Mouse (Mus musculus) MEL (cell line): Measurements from ENCODE around the gene Phf12.

ENCODE experiments used
- CTCF ChIP-seq, 3 experiments: IDR thresholded peaks in 2 of 3; conservative IDR thresholded peaks in 1 of 3; 2 replicates each; pipeline ENCODE4 v1.5.1; 2011 to 2012; ENCODE audit warnings: low read length in 3 of 3, low read depth in 2 of 3, mild to moderate bottlenecking in 2 of 3, improper control_type of control experiment in 1 of 3, inconsistent platforms in 1 of 3, mixed read lengths in 1 of 3, moderate library complexity in 1 of 3; ENCODE audit not compliant: control insufficient read depth in 1 of 3, insufficient read depth in 1 of 3, poor library complexity in 1 of 3, severe bottlenecking in 1 of 3
- HCFC1 ChIP-seq: IDR thresholded peaks from 2 replicates; pipeline ENCODE4 v1.6.1; 2012; ENCODE audit warnings: low read depth, mild to moderate bottlenecking, inconsistent platforms, low read length, improper control_type of control experiment, moderate library complexity
- KAT2A ChIP-seq: conservative IDR thresholded peaks from 2 replicates; pipeline ENCODE4 v1.6.1; 2012; ENCODE audit warnings: low read depth, low read length, improper control_type of control experiment, inconsistent platforms
- MAX ChIP-seq: IDR thresholded peaks from 2 replicates; pipeline ENCODE4 v1.6.1; 2011; ENCODE audit warnings: low read length, improper control_type of control experiment
- MYB ChIP-seq: IDR thresholded peaks from 2 replicates; pipeline ENCODE4 v1.6.1; 2011; ENCODE audit warnings: mild to moderate bottlenecking, low read depth, low read length, improper control_type of control experiment
- RAD21 ChIP-seq: IDR thresholded peaks from 2 replicates; pipeline ENCODE4 v1.6.1; 2011; ENCODE audit warnings: mild to moderate bottlenecking, low read depth, low read length, improper control_type of control experiment
- ZC3H11A ChIP-seq: IDR thresholded peaks from 2 replicates; pipeline ENCODE4 v1.6.1; 2012; ENCODE audit warnings: low read depth, mild to moderate bottlenecking, inconsistent platforms, low read length, improper control_type of control experiment

DNA sequence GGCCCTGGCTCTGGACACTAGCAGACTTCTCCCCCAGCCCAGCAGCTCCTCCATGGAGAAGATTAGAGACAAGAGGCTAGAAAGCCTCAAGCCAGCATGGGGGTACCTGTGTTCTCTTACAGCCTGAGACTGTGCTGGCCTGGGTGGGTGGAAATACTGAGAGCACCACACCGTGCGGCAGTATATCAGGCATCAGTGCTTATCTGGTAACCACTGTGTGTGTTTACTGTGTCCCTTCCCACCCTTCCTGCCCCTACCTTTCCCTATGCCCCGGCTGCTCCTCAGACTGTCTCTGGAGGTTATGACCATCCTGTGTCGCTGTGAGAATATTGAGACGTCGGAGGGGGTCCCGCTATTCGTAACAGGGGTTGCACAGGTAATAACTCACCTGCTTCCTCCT is 70.5 kb downstream of the Phf12 start:
- TF ChIP-seq MAX = no peak
- TF ChIP-seq RAD21 = no peak
- no peak for TF ChIP-seq ZC3H11A
- TF ChIP-seq CTCF (IDR thresholded peaks at IDR 0.05 in 2 of 3, conservative IDR thresholded peaks at IDR 0.05 in 1 of 3; ENCODE audit: control insufficient read depth in 1 of 3, insufficient read depth in 1 of 3, low read depth in 2 of 3, low read length in 3 of 3, poor library complexity in 1 of 3, severe bottlenecking in 1 of 3) = no peak
- no peak for TF ChIP-seq HCFC1
- TF ChIP-seq KAT2A = no peak
- TF ChIP-seq MYB = no peak
